Mouse (Mus musculus) ovary, adult 2 months (tissue): Measurements from ENCODE around the gene Gatad2b. TPM values are rescaled to one million over a fixed set of nuclear protein-coding genes. Genes with fewer than 3 reads are reported as not detected.

ENCODE experiments used
- polyA plus RNA-seq: library from polyadenylated mRNA; depleted of rRNA; stranded (reverse); fragments of >200 nt; gene quantifications from 2 replicates; pipeline ENCODE4 v1.2.3, GENCODE M21; 2012; rRNA removed

The Gatad2b gene
- 23.1 and 34.5 TPM in 2 replicates for polyA plus RNA-seq

DNA sequence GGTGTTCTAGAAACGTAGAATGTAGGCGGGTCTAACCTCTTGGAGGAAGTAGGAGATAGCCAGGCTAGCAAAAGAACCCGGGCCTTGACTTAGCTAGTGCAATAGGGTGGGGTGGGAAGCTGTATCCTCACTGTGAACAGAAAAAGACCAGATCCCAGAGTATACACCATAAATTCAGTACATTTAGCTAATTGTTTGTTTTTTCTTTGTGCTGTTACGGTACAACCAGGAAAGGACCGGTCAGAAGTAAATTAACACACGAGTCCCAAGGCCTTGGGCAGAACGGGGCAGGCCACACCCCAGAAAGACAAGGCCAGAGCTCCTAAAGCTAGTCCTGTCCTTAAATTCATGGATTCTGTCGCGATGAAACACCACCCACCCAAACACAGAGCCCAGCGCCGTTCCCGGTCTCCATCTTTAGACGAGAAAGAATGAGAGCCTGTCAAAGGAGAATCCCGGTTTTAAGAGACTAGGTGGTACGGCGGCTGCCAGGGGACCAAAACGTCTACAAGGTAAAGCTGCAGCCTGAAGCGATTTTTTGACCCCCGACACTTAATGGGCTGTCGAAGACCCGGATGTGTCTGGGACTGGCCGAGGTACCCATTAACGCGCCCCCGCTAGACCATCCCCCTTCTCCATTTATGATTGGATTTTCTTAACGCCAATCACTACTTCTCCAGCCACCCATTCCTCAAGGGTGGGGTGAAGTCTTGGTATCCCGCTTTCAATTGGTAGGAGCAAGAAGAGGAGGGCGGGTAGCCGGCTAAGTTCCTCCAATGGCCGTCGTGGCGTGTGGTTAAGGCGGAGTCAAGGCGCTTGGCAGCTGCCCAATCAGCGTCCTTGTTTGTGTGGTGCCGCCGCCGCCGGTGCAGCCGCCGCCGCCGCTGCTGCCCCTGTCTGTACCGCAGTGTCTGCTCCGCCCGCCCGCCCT, at the start of gene Gatad2b:
Gene Gatad2b, plus strand, starts transcription at position 834 of the 931 bp plus-strand sequence.

DNA sequence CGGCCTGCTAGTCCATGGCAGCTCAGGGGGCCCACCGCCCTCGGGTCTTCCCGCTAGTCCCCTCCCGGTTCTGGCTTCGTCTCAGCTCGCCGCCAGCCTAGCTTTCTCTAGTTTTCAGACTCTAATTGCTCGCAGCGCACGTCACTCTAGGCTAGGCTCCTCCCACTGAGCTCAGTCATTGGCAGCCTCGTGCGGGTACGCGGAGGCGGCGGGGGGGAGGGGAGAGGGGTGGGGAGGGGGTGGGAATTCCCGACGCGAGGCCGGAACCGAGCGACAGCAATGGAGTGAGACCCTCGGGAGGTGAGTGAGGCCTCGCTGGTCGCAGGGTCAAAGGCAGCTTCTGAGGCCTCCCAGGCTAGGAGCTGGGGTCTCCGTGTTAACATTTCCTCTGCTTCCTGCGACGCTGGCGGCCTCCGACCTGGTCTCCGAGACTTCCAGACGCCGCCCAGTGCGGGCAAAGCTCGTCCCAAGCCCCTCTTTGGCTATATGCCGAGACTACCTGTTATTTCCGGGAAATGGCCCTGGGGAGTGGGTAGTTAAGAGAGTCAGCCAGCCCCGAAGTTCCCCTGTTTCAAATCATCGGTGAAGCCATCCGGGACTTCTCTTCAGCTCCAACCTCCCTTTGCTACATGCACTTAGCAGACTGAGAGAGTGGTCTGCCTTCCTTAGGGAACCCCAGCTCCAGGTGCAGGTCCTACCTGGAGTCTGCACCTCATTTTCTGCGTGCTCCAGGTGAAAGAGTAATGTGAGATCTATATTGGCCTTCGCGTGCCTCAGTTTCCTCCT, 44.8 kb upstream of the Gatad2b start, which contains the start of gene Slc39a1:
Gene Slc39a1, plus strand, starts transcription at position 213 of the 786 bp plus-strand sequence.

GRCm38 (mm10) chr3:90253653-90254418, 39.1 kb upstream of the Gatad2b start, which contains the start of gene Crtc2:
Gene Crtc2, plus strand, starts transcription at chr3:90254163.

DNA sequence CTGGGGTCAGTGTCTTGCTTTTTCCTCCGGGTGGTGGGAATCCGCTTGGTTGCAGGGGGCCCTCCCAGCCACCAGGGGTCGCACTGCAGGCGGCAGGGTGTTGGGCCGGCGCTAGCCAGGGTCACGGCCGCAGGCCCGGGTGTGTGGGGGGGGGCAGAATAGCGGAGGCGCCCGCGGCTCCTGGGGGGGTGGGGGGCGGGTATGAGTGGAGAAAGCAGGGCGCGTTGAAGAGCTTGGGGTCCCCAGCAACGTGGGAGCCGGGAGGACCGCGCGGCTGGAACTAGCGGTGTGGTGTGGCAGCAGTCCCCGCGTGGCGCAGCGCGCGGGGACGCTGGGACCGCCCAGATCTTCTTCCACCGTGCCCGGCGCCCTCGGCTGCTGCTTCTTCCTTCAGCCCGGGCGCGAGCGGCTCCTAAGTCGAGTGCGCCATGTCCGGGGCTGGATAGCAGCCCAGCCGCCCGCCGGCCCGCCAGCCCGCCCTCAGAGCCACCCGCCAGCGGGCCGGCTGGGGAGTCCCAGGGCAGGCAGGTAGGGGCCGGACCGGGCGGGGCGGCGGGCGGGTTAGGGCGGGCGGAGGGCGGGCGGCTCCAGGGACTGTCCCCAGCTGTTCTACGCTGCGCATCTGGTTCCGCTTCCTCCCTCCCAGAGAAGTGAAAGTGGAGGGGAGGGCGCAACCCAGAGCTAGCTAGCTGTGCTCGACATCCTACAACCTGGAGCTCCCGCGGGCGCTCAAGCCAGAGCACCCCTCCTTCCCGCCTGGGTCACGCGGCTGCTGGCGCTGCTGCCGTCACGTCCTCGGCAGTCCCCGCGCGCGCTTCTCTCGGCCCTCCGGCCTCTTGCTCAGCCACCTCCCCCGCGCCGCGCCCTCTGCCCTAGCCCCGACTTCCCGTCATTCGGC, 27.7 kb upstream of the Gatad2b start, which contains the start of gene Dennd4b:
Gene Dennd4b, plus strand, starts transcription at position 152 of the 898 bp plus-strand sequence.

DNA sequence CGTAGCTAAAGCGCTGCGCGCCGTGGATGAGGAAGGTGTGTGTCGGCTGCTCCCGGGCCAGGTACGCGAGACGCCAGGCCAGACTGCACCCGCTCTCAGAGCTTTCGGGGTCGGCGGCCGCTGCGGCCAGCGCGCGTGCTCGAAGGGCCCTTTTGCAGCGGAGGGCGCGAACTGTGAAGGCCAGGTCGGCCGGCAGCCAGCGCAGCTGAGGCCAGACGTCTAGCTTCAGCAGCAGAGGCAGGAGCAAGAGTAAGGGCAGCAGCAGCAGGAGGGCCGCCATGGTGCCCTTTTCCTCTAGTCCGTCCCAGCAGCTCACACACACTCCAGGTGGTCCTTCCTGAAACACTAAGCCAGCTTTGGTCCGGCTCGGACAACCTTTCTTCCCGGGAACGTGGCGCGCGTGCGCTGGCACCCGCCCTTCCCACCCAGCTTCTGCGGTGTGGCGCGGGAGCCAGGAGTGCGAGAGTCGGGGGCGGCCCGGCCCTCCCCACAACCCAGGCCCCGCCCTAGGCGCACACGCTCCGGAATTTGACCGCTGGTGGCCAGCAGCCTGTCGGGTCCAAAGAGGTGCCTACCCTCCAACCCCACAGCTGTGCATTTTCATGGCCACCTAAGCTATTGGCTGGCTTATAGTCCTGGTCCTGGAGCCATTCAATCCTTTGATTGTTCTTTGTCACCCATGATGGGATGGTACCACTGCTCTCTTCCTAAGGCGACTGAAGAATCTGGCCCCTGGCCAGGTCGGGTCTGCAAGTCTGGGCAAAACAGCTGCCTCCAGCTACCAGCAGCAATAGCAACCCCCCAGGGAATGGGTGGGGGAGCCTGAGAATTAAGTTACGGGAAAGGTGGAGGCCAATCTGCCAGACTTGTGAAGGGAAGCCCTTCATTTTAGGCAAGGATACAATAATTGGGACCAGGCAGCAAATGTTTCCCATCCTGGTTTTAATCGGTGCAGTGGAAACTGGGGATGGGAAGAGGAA, 96.8 kb downstream of the Gatad2b start, which contains the start of gene Slc27a3:
Gene Slc27a3, minus strand, starts transcription at position 428 of the 980 bp plus-strand sequence.

Other genes starting within 250 kb of the Gatad2b start
- gene 4933434E20Rik, start 241.5 kb upstream of the Gatad2b start, polyA plus RNA-seq, result 43.6 and 47.5 TPM in 2 replicates
- 91.7 and 147 TPM in 2 replicates for gene Ubap2l, start 240.6 kb upstream of the Gatad2b start, polyA plus RNA-seq
- 83.5 and 108 TPM in 2 replicates for gene Tpm3, start 220.5 kb upstream of the Gatad2b start, polyA plus RNA-seq
- 0.35 and 0.48 TPM in 2 replicates for gene Nup210l, start 189.0 kb upstream of the Gatad2b start, polyA plus RNA-seq
- gene Rps27, start 79.5 kb upstream of the Gatad2b start, polyA plus RNA-seq, result 1,083 and 1,538 TPM in 2 replicates
- gene Rab13, start 79.5 kb upstream of the Gatad2b start, polyA plus RNA-seq, result 8.6 and 13.7 TPM in 2 replicates
- 97.7 and 117 TPM in 2 replicates for gene Jtb, start 61.6 kb upstream of the Gatad2b start, polyA plus RNA-seq
- 10.1 and 10.6 TPM in 2 replicates for gene Creb3l4, start 49.7 kb upstream of the Gatad2b start, polyA plus RNA-seq
- gene Slc39a1, start 45.0 kb upstream of the Gatad2b start, polyA plus RNA-seq, result 136 and 164 TPM in 2 replicates
- 72.6 and 97.9 TPM in 2 replicates for gene Crtc2, start 39.0 kb upstream of the Gatad2b start, polyA plus RNA-seq
- 46.7 and 50.1 TPM in 2 replicates for gene Dennd4b, start 28.0 kb upstream of the Gatad2b start, polyA plus RNA-seq
- gene Slc27a3, start 96.8 kb downstream of the Gatad2b start, polyA plus RNA-seq, result 89.8 and 106 TPM in 2 replicates
- 52.9 and 54.0 TPM in 2 replicates for gene Ints3, start 140.4 kb downstream of the Gatad2b start, polyA plus RNA-seq
- gene Npr1, start 172.7 kb downstream of the Gatad2b start, polyA plus RNA-seq, result 182 and 195 TPM in 2 replicates
- 22.2 and 28.1 TPM in 2 replicates for gene Ilf2, start 182.9 kb downstream of the Gatad2b start, polyA plus RNA-seq
- 28.8 and 37.7 TPM in 2 replicates for gene Snapin, start 197.9 kb downstream of the Gatad2b start, polyA plus RNA-seq
- gene Chtop, start 216.3 kb downstream of the Gatad2b start, polyA plus RNA-seq, result 51.9 and 52.0 TPM in 2 replicates
- gene S100a1, start 221.2 kb downstream of the Gatad2b start, polyA plus RNA-seq, result 48.7 and 59.7 TPM in 2 replicates
- 19.4 and 20.1 TPM in 2 replicates for gene S100a13, start 221.3 kb downstream of the Gatad2b start, polyA plus RNA-seq
- 0.15 and 0.22 TPM in 2 replicates for gene S100a14, start 233.7 kb downstream of the Gatad2b start, polyA plus RNA-seq
- 121 and 140 TPM in 2 replicates for gene S100a16, start 244.1 kb downstream of the Gatad2b start, polyA plus RNA-seq